Comparison of ENCODE assay signal across 13 mouse cellular contexts in the genomic region with DNA sequence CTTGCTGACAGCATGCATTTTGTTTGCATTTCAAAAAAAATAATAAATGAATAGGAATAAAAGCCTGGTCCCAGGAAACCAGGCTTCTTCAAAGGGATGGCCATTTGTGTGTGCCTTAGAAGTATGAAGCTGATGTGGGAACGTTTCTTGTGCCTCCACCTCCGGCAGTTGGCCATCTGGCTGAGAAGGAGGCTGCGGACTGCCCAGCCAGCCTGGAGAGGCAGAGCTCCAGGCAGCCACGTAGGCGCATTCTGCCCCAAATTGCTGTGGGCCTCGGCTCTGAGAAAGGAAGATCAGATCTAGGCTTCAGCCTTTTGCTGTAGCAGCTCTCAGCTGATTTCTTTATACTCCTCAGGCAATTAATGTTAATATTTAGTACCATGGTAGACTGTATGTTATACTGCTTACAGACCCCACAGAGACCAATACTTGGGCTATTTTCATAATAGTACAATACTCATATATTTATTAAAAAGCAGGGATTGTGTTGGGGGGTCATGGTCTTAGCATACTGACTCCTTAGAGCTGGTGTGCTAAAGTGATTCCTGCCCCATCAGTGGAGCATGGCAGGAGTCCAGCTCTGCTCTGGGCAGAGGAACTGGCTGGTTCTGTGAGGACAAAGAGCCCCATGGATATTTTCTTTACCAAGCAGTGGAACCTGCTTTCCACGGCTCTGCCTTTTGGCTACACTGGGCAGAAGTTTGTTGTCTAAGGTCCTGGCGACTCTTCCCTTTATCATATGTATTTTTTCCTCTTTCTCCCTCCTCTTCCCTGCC.
DNase-seq lines count a peak whose midpoint lies in the region; ATAC-seq lines count a peak whose summit lies in the region.
"Had no signal": no experiment of that assay in that cellular context is flagged by ENCODE, and none has a peak within 500 bp of the region (broad histone marks: within the 10 kb centered on the region; RNA-seq: fewer than 3 reads in every experiment).

No protein-coding gene starts in this region.

- no peaks in the 10 kb centered on the region for H3K27me3 ChIP-seq in limb, embryonic 12.5 days
- no peaks in the 10 kb centered on the region for H3K27me3 ChIP-seq in limb, embryonic 10.5 days (ENCODE audit: low read depth, poor library complexity, severe bottlenecking)
- H3K27me3 ChIP-seq: heart, embryonic 12.5 days; stomach, embryonic 15.5 days had no signal

- no peak overlapping the region for H3K4me2 ChIP-seq in limb, embryonic 12.5 days
- H3K4me2 ChIP-seq: heart, embryonic 12.5 days; stomach, embryonic 15.5 days had no signal

- peaks cover 62% of the 10 kb centered on the region for H3K36me3 ChIP-seq in limb, embryonic 12.5 days
- H3K36me3 ChIP-seq in limb, embryonic 10.5 days: peaks cover 47% of the 10 kb centered on the region
- H3K36me3 ChIP-seq: heart, embryonic 12.5 days; stomach, embryonic 15.5 days had no signal

- H3K9ac ChIP-seq in limb, embryonic 12.5 days (replicated peaks): no peak overlapping the region; the same call in 1 of the 2 replicates
- H3K9ac ChIP-seq: heart, embryonic 12.5 days; stomach, embryonic 15.5 days had no signal

- no peak for ATAC-seq in limb, embryonic 12.5 days (ENCODE audit: insufficient number of reproducible peaks, insufficient read depth, low FRiP score, low TSS enrichment, low read depth)
- ATAC-seq: inflammation-experienced regulatory T-cells, adult 6 months had no signal

- peak; percentile 74 to 78 for DNase-seq in cerebellum, postnatal 10 days
- no peak for DNase-seq in cerebellum, adult 8-10 months
- no peak for DNase-seq in limb, embryonic 10.5 days (ENCODE audit: low spot score)
- peak; percentile 21 to 37 for DNase-seq in layer of hippocampus, postnatal 36 days
- DNase-seq in right cerebral cortex, postnatal 10 days (ENCODE audit: low spot score in 2 of 2): peak; percentile 69 to 70
- no peak for DNase-seq in thymus, postnatal 0 days (ENCODE audit: low spot score)
- DNase-seq in adrenal gland, postnatal 4 days (ENCODE audit: low spot score in 2 of 2): no peak
- DNase-seq: adrenal gland, adult 2 months had no signal

- H3K27ac ChIP-seq in limb, embryonic 12.5 days: peak overlapping the region; percentile 45; the same call in 1 of the 2 replicates
- no peak overlapping the region; the same call in 1 of the 2 replicates for H3K27ac ChIP-seq in limb, embryonic 10.5 days
- H3K27ac ChIP-seq: stomach, embryonic 15.5 days had no signal

- H3K4me1 ChIP-seq in limb, embryonic 12.5 days (replicated peaks): peaks cover 38% of the 10 kb centered on the region
- H3K4me1 ChIP-seq in limb, embryonic 10.5 days: peaks cover 30% of the 10 kb centered on the region
- H3K4me1 ChIP-seq: stomach, embryonic 15.5 days had no signal

- no peaks in the 10 kb centered on the region for H3K9me3 ChIP-seq in limb, embryonic 12.5 days
- H3K9me3 ChIP-seq in limb, embryonic 10.5 days (replicated peaks): no peaks in the 10 kb centered on the region
- H3K9me3 ChIP-seq: heart, embryonic 12.5 days; stomach, embryonic 15.5 days had no signal

- no peak overlapping the region for H3K4me3 ChIP-seq in limb, embryonic 12.5 days (replicated peaks)
- H3K4me3 ChIP-seq in limb, embryonic 10.5 days: no peak overlapping the region
- H3K4me3 ChIP-seq: erythroblast, embryonic 14.5 days; heart, embryonic 12.5 days; stomach, embryonic 15.5 days had no signal

- 53% methylated on average over 8 of the region's 8 CpGs for WGBS in limb, embryonic 12.5 days
- WGBS in limb, embryonic 10.5 days: 61% methylated on average over 8 of the region's 8 CpGs

Comparison
In these comparisons a context has a peak if more than half of its experiments do, and no peak if none do; other contexts are left out.
1. DNase-seq: peak in cerebellum, postnatal 10 days (2 of 2), layer of hippocampus, postnatal 36 days (2 of 2) and right cerebral cortex, postnatal 10 days (2 of 2); none in cerebellum, adult 8-10 months (single experiment), limb, embryonic 10.5 days (single experiment), thymus, postnatal 0 days (single experiment) and adrenal gland, postnatal 4 days (0 of 2).